Mouse (Mus musculus) gastrocnemius, postnatal 14 days (tissue): ENCODE results near the gene Prkg1. TPM values are rescaled to one million over a fixed set of nuclear protein-coding genes. Genes with fewer than 3 reads are reported as not detected.

Source experiments
- DNase-seq: peaks from one replicate; pipeline ENCODE4 v3.0.0; 2021; ENCODE audit warnings: mixed read lengths
- intact Hi-C: fragments of 180-260 bp; cut with DNase I; formaldehyde crosslinking; loops from one replicate; pipeline ENCODE4 v1.15.1; 2025; ENCODE audit warnings: low total_unique reads
- total RNA-seq, 2 experiments: library from RNA; stranded (reverse); gene quantifications; 2 replicates each; pipeline ENCODE4 v1.2.3; 2021

The Prkg1 gene
- total RNA-seq, 2 experiments from 2014 or later: 24.4 to 24.8 TPM

DNA sequence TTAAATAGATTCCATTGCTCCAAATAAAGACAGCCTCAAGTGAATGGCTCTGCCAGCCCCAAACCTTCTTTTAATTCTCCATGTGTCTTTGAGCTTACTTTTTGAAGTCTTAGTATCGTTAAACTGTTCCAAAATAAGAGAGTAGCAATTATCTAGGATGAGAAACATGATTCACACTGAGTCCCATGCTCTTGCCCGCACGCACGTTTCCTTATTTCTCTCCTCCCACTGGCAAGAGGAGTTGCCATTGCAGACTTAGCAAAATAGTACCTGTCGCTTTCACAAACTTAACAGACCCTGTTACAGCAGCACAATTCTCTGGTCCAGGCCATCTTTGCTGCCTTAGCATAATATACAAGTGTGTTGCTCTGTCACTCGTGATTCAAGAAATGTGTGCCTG is 110.8 kb downstream of the Prkg1 start:
- intact Hi-C loops: no loop called here
- DNase-seq: no peak

DNA sequence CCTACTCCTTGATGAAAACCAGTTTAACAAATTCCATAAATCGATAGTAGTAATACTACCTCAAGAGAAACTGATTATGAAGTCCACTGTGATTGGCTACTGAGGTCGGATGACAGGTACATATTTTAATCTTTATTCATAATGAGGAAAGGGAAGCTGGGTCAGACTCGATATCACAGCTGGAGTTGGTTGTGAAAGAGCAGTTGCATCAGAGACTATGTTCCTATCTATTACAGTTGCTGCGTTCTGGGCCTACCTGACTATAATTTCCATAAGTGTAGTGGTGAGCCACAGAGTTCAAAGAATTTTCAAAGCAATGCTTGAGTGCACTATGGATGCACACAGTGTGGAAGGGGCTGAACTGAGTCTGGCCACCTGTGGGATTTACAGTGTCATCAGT is 114.4 kb downstream of the Prkg1 start:
- intact Hi-C loops: no loop called here

DNA sequence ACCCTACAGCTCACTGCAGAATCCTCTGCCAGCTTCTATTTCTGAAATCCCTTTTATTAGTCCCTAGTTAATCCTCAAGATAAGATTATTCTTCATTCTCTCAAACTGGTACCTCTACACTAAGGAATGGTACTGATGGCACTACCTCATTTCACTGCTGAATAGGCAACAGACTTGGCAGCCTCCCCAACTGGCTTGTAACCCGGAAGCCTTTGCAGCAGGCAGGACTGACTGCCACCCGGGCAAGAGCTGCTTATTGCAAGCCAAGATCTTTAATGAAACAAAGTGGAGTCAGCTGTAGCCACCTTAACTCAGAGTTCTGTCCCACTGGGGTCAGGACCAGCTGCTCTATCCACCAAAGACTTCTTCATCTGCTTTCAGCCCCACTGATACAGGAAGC is 117.3 kb downstream of the Prkg1 start:
- DNase-seq: peak; percentile 14
- intact Hi-C loops: no loop called here

More for the DNA sequence above, 114.4 kb downstream of the Prkg1 start:
- no peak for DNase-seq

- no peak for DNase-seq
- intact Hi-C loops: no loop called here
Observed at GRCm38 (mm10) chr19:31630899-31631869, 133.6 kb downstream of the Prkg1 start.

DNA sequence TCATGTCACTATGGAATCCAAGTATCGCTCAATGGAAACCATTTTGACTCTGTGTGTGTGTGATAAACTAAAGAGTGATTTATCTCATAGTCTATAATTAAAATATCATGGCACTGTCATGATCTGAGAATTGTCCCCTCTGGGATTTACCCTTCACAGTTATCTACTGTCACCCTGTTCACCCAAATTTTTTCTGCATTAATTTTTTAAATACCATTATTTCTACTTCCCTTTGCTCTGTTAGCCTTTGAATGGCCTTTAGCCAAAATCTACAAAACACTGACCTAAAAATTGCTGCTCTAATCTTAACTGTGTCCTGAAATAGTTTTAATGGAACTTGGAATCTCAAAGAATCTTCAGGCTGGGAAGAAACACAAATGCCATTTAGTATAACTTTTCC is 143.1 kb downstream of the Prkg1 start:
- intact Hi-C loops: no loop called here
- DNase-seq: no peak

GRCm38 (mm10) chr19:31616830-31617229 is 148.0 kb downstream of the Prkg1 start:
- intact Hi-C loops: no loop called here

GRCm38 (mm10) chr19:31616159-31616558 is 148.7 kb downstream of the Prkg1 start:
- intact Hi-C loops: no loop called here
- DNase-seq: no peak

More at GRCm38 (mm10) chr19:31616830-31617229, 148.0 kb downstream of the Prkg1 start:
- no peak for DNase-seq

GRCm38 (mm10) chr19:31613146-31613545 is 151.7 kb downstream of the Prkg1 start:
- intact Hi-C loops: no loop called here
- DNase-seq: no peak

DNA sequence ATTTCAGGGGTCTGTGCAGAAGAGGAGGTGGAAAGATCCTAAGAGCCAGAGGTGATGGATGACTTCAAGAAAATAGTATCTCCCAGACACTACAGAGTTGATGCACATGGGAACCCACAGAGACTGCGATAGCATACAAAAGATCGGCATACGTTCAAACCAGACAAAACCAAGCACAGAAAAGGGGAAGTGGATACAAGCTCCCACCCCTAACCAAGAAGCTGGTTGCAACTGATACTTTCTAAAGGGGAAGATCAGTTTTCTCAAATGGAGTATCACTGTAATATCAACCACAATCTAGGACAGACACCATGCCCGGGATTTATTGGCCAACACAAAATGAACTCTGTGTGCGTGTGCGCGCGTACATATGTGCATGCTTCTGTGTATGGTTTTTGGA is 162.3 kb downstream of the Prkg1 start:
- intact Hi-C loops: no loop called here
- DNase-seq: no peak

GRCm38 (mm10) chr19:31594011-31594410 is 170.8 kb downstream of the Prkg1 start:
- intact Hi-C loops: no loop called here
- no peak for DNase-seq

DNA sequence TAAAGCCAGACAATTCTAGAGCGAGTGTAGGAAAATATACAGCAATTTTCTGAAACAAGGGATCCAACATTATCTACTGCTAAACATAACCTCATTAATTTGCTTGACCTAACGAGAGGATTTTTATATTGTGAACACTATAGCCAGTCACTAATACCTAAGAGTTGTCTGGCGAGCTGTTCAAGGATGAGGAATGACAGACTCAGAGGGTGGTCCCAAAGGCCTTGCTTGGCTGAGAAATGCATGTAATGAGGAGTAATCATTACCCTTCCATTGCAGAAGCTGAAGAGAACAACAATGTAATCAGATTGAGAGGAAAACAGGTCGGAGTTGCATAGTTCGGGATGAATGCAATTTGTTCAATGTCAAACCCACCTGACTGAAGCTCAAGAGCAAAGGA is 174.1 kb downstream of the Prkg1 start:
- DNase-seq: no peak
- intact Hi-C loops: no loop called here

GRCm38 (mm10) chr19:31577092-31577491 is 187.7 kb downstream of the Prkg1 start:
- intact Hi-C loops: no loop called here
- no peak for DNase-seq

DNA sequence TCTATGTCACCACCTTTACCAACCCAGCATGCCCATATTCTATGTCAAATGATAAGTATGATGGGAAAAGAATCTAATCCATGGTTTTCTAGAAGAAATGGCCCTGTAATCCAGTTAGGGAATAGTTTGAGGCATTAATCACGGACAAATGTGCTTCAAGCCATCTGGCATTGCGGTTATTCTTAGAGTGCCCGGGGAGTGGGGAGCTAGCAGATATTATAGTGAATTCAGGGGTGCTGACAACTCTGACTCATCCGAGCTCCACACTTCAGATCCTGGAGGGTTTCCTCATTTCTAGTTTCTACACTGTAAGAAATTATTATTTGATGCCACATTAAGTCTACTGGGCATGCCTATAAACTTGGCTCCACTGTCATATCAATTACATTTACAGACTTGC is 200.5 kb downstream of the Prkg1 start:
- DNase-seq: no peak
- intact Hi-C loops: no loop called here

DNA sequence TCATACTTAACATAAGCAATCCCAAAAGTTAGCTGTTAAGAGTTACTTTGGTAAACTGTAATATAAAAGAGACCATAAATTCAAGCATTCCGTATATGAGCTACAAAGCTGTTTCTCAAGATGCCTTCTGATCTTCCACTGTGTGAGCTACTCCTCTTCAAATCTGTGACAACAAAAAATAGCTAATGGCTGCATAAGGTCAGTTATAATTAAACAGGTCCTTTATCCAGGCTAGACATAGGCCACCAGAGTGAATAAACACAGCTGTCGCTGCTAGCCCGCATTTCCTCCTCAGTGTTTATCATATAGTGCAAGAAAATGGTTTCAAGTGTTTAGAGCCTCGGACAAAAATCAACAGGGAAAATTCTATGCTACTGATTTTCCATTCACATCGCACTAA is 218.8 kb downstream of the Prkg1 start:
- no peak for DNase-seq
- intact Hi-C loops: no loop called here

DNA sequence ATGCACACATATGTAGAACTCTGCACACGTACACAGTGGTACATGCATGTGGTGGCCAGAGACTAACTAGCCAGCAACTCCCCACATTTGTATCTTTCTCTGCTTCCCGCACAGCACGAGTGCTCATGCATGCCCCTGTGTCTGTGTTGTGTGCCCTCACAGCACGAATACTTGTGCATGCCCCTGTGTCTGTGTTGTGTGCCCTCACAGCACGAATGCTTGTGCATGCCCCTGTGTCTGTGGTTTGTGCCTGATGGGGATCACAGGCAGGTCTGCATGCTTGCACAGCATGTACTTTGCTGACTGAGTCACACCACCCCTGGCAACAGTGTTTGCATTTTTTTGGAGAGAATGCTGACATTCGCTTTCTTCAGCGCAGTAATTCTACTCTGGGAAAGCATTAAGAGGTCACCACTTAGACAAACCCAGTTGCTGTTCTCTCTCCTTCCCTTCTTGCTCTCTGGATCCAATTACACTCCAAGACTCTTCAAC is 233.5 kb downstream of the Prkg1 start:
- DNase-seq: peak; percentile 3
- intact Hi-C loops: no loop called here

GRCm38 (mm10) chr19:31530616-31531015 is 234.2 kb downstream of the Prkg1 start:
- no peak for DNase-seq
- intact Hi-C loops: no loop called here

GRCm38 (mm10) chr19:31529890-31530289 is 234.9 kb downstream of the Prkg1 start:
- intact Hi-C loops: no loop called here

DNA sequence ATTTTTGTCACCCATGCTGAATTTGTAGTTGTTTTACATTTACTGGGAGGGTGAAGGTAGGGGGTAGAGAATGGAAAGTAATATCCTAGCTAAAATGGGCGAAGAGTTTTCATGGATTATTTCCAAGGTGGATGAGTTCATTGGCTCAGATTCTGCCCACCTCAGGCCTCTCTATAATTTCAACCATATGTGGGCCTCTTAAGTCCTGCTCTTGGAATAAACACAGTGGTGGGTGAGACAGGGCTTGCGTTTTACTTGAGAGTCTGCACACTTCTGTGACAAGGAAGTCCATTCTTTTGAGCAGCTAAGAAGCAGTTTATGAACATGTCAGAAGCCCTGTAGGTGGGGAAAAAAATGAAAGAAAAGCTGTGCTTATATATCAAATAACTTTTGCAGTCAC is 250.3 kb downstream of the Prkg1 start:
- intact Hi-C loops: no loop called here
- DNase-seq: no peak

More at GRCm38 (mm10) chr19:31529890-31530289, 234.9 kb downstream of the Prkg1 start:
- no peak for DNase-seq

- intact Hi-C loops: no loop called here
- no peak for DNase-seq
Observed at GRCm38 (mm10) chr19:31507831-31508230, 257.0 kb downstream of the Prkg1 start.

DNA sequence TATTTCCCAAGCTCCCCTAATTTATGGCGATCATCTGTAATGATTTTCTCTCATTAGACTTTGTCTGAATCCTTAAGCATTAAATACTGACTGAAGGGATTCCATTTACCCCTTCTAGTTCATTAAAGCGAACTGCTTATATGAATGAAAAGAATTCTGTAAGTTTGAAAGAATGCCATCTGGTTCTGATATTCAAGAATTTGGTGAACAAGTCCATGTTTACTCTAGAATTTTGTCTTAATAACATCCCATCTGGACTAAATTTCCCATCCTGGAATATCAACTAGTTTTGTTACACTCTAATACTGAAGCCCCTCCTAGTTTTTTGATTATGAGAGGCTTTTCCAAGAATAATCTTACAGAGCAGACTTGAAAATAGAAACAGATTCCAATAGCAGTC is 258.5 kb downstream of the Prkg1 start:
- intact Hi-C loops: no loop called here
- no peak for DNase-seq

DNA sequence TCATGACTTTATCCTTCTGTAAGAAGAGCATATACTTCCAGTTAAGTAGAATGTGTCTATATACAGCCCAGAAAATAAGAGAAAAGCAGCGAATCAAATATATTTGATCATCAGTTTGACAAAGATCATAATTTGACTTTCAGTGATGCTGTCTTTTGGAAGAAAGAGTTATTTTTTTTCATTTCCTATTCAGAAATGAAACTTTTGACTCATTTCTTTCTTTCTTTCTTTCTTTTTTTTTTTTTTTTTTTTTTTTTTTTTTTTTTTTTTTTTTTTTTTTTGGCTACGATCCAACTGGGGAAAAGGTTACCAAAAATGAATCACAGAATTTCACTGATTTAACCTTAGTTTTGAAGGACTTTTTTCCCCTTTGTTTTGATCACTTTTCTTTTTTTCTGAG is 259.8 kb downstream of the Prkg1 start:
- intact Hi-C loops: no loop called here
- no peak for DNase-seq
